ENCODE assay signal across 8 mouse cellular contexts in the genomic region with DNA sequence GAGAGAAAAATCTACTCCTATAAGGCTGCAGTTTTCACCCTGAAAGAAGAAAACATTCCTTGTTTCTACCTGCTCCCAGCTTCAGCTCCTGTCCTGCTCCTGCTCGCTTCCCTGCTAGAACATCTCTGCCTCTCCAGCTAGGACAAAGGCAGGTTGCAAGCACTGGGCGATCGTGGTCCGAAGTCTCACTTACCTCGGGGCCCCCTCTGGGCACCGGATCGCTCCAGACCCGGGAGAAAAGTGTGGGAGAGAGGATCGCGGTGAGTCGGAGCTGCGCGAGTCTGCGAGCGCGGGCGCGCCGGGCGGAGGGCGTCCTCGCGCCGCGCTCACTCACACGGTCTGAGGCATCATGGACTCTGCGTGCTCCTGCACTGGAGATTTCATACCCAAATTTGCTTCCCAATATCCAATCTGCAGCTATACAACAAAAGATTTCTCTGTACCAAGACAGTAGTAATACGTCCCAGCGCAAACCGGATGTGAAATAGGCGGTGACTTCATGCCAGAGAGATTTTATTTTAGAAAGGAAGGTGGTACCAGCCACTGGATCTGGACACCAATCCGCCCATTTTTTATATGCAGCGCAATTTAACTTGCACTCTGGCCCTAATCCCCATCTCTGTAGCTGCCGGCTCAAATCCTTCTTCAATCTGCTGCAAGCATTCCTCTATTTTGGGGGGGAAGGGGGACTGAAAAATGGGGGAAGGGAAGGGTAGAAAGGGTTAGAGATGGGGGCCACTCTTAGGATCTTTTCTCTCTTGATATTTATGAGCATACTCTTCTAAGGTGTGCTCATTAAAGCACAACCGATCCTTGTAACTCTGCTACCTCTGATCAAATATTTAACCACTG. TPM values are rescaled to one million over a fixed set of nuclear protein-coding genes. Genes with fewer than 3 reads are reported as not detected.
A peak's percentile ranks its signal among the peaks of the same experiment; 100 is the strongest.
DNase-seq lines count a peak whose midpoint lies in the region; ATAC-seq and TF ChIP-seq lines count a peak whose summit lies in the region.

No protein-coding gene starts in this region.

- WGBS in lung, embryonic 14.5 days, result under 1% methylated on average over 35 of the region's 35 CpGs
- WGBS in heart, embryonic 15.5 days, result under 1% methylated on average over 35 of the region's 35 CpGs
- WGBS in midbrain, postnatal 0 days, result under 1% methylated on average over 35 of the region's 35 CpGs

- H3K27ac ChIP-seq in lung, embryonic 14.5 days (ENCODE audit: low read depth), result no peak overlapping the region
- no peak overlapping the region for H3K27ac ChIP-seq in heart, embryonic 15.5 days
- H3K27ac ChIP-seq in midbrain, postnatal 0 days (ENCODE audit: low read depth, low read length), result peak overlapping the region; percentile 92

- H3K9ac ChIP-seq in lung, embryonic 14.5 days, result peak overlapping the region; percentile 40
- H3K9ac ChIP-seq in heart, embryonic 15.5 days, result peak overlapping the region; percentile 44
- peak overlapping the region; percentile 77 for H3K9ac ChIP-seq in midbrain, postnatal 0 days (replicated peaks; ENCODE audit: low read length, poor library complexity, severe bottlenecking)

- H3K4me3 ChIP-seq in lung, embryonic 14.5 days (ENCODE audit: low read depth, low read length), result peak overlapping the region; percentile 43
- peak overlapping the region; percentile 51 for H3K4me3 ChIP-seq in heart, embryonic 15.5 days
- H3K4me3 ChIP-seq in midbrain, postnatal 0 days (ENCODE audit: low read depth, low read length), result peak overlapping the region; percentile 73

- peak; percentile 52 for DNase-seq in lung, embryonic 14.5 days
- no peak for DNase-seq in lung, postnatal 14 days
- peak; percentile 54 for DNase-seq in embryo, embryonic 10 days (ENCODE audit: low spot score)
- peak; percentile 54 to 56 for DNase-seq in left cerebral cortex, adult 8-10 months (ENCODE audit: low spot score in 2 of 2)
- DNase-seq in midbrain, postnatal 0 days (ENCODE audit: low spot score), result peak; percentile 63
- DNase-seq in natural killer cell, adult 2 months (ENCODE audit: low spot score in 2 of 2), result no peak

- H3K9me3 ChIP-seq in lung, embryonic 14.5 days (ENCODE audit: low read depth, low read length), result no peaks in the 10 kb centered on the region
- H3K9me3 ChIP-seq in heart, embryonic 15.5 days (replicated peaks), result no peaks in the 10 kb centered on the region
- no peaks in the 10 kb centered on the region for H3K9me3 ChIP-seq in midbrain, postnatal 0 days (ENCODE audit: low read length)

- ATAC-seq in lung, embryonic 14.5 days (ENCODE audit: insufficient read depth), result peak; percentile 87; the same call in 1 of the 2 replicates
- 0 out of 2 replicates have a peak, but pooled peaks have one; percentile 27 for ATAC-seq in heart, embryonic 15.5 days (replicated peaks; ENCODE audit: insufficient number of reproducible peaks, insufficient read depth, low FRiP score, low read depth)
- peak; percentile 88 for ATAC-seq in midbrain, postnatal 0 days (ENCODE audit: low FRiP score)
- no peak for ATAC-seq in inflammation-experienced regulatory T-cells, adult 6 months

- no peaks in the 10 kb centered on the region for H3K36me3 ChIP-seq in lung, embryonic 14.5 days (ENCODE audit: insufficient read depth)
- H3K36me3 ChIP-seq in heart, embryonic 15.5 days, result no peaks in the 10 kb centered on the region
- H3K36me3 ChIP-seq in midbrain, postnatal 0 days (ENCODE audit: insufficient read depth, low read length), result no peaks in the 10 kb centered on the region

- H3K4me2 ChIP-seq in lung, embryonic 14.5 days, result peak overlapping the region; percentile 90
- H3K4me2 ChIP-seq in heart, embryonic 15.5 days, result peak overlapping the region; percentile 78
- H3K4me2 ChIP-seq in midbrain, postnatal 0 days (ENCODE audit: low read depth, low read length, poor library complexity, severe bottlenecking), result peak overlapping the region; percentile 77

- peaks cover 18% of the 10 kb centered on the region for H3K27me3 ChIP-seq in lung, embryonic 14.5 days (ENCODE audit: insufficient read depth, low read length)
- peaks cover 14% of the 10 kb centered on the region for H3K27me3 ChIP-seq in heart, embryonic 15.5 days
- no peaks in the 10 kb centered on the region for H3K27me3 ChIP-seq in midbrain, postnatal 0 days (ENCODE audit: insufficient read depth, low read length)

- TF ChIP-seq CTCF in lung, embryonic 14.5 days (IDR thresholded peaks at IDR 0.05; ENCODE audit: low read depth), result no peak
- no peak for TF ChIP-seq CTCF in midbrain, postnatal 0 days (IDR thresholded peaks at IDR 0.05)

- no peaks in the 10 kb centered on the region for H3K4me1 ChIP-seq in lung, embryonic 14.5 days (ENCODE audit: insufficient read depth)
- H3K4me1 ChIP-seq in heart, embryonic 15.5 days (replicated peaks), result peaks cover 12% of the 10 kb centered on the region
- H3K4me1 ChIP-seq in midbrain, postnatal 0 days (ENCODE audit: insufficient read depth, low read length), result no peaks in the 10 kb centered on the region

RNA-seq across cellular contexts. Expression of a gene that starts 0.5 kb away (rescaled TPM):
- polyA plus RNA-seq in lung, embryonic 14.5 days (2014; fragmentation: Nextera tagmentation; extraction: Ambion mirVana), result 0.45 and 1.1 TPM in 2 replicates
- polyA plus RNA-seq in heart, embryonic 15.5 days (2015; fragmentation: Nextera tagmentation; extraction: Ambion mirVana), result 0.58 and 0.70 TPM in 2 replicates
- total RNA-seq in left cerebral cortex, adult 8-10 months (2022), result 100 to 1,000 TPM; 527 to 643 (median 577) TPM
- 45.1 and 46.1 TPM in 2 replicates for total RNA-seq in midbrain, postnatal 0 days (2014; rRNA removed)
- polyA plus RNA-seq in midbrain, postnatal 0 days (2015; fragmentation: Nextera tagmentation; extraction: Ambion mirVana), result 45.0 and 55.3 TPM in 2 replicates
- not detected for polyA plus RNA-seq in inflammation-experienced regulatory T-cells, adult 6 months (2017; shearing (Covaris generic))

Comparison
In these comparisons a context has a peak if more than half of its experiments do, and no peak if none do; other contexts are left out.
1. DNase-seq: peak in lung, embryonic 14.5 days (single experiment), embryo, embryonic 10 days (single experiment), left cerebral cortex, adult 8-10 months (2 of 2) and midbrain, postnatal 0 days (single experiment); none in lung, postnatal 14 days (single experiment) and natural killer cell, adult 2 months (0 of 2).
2. RNA of a gene that starts 0.5 kb away (polyA plus RNA-seq): 45.0 to 55.3 TPM in midbrain, postnatal 0 days; 0.58 to 0.70 TPM in heart, embryonic 15.5 days, 0.45 to 1.1 TPM in lung, embryonic 14.5 days and not detected in inflammation-experienced regulatory T-cells, adult 6 months; every median in the first group is over 10 times any median in the second.
3. Peak in every context shown above with its lines, with median percentiles within 50 percentile points of each other: H3K4me2 ChIP-seq, H3K4me3 ChIP-seq and H3K9ac ChIP-seq.